Mouse (Mus musculus) embryonic fibroblast, embryonic 13.5 days (primary cell): ENCODE data around the gene Plod2.

Experiments
- CTCF ChIP-seq: IDR thresholded peaks from 2 replicates; pipeline ENCODE4 v1.5.1; 2011; ENCODE audit warnings: mild to moderate bottlenecking, control low read depth, low read length, moderate library complexity, borderline replicate concordance; ENCODE audit not compliant: insufficient read depth
- POLR2A ChIP-seq: IDR thresholded peaks from 2 replicates; pipeline ENCODE4 v1.6.1; 2011; ENCODE audit warnings: low read depth, mild to moderate bottlenecking, control low read depth, low read length, moderate library complexity

GRCm38 (mm10) chr9:92504256-92504655, 37.8 kb upstream of the Plod2 start:
- TF ChIP-seq POLR2A (no peak), CTCF (no peak)
